Mouse (Mus musculus): Measurements from ENCODE around the gene Setd3. TPM values are rescaled to one million over a fixed set of nuclear protein-coding genes. Genes with fewer than 3 reads are reported as not detected.

Gene Setd3
- polyA plus RNA-seq, 1 experiment from 2014 or later = 87.2 TPM

GRCm38 (mm10) chr12:108064396-108064998 is 114.6 kb downstream of the Setd3 start:
- no peak for ATAC-seq (ENCODE audit: insufficient number of reproducible peaks, low FRiP score, low TSS enrichment, low read depth)
- H3K36me3 ChIP-seq = no peaks in the 10 kb centered on the region
- no peaks in the 10 kb centered on the region for H3K9me3 ChIP-seq
- H3K4me2 ChIP-seq = no peak overlapping the region
- no peaks in the 10 kb centered on the region for H3K27me3 ChIP-seq
- H3K4me3 ChIP-seq = no peak overlapping the region
- no peak overlapping the region for H3K9ac ChIP-seq
- H3K27ac ChIP-seq = no peak overlapping the region
- peaks cover 7% of the 10 kb centered on the region for H3K4me1 ChIP-seq
- 37% methylated on average over 9 of the region's 9 CpGs for WGBS

GRCm38 (mm10) chr12:108063986-108064385 is 115.1 kb downstream of the Setd3 start:
- WGBS = 43% methylated on average over 6 of the region's 6 CpGs
- H3K4me1 ChIP-seq = peaks cover 5% of the 10 kb centered on the region
- H3K9ac ChIP-seq = no peak overlapping the region
- no peaks in the 10 kb centered on the region for H3K27me3 ChIP-seq
- H3K4me2 ChIP-seq = no peak overlapping the region
- no peaks in the 10 kb centered on the region for H3K9me3 ChIP-seq
- no peaks in the 10 kb centered on the region for H3K36me3 ChIP-seq
- H3K27ac ChIP-seq = no peak overlapping the region
- no peak overlapping the region for H3K4me3 ChIP-seq
- no peak for ATAC-seq (ENCODE audit: insufficient number of reproducible peaks, low FRiP score, low TSS enrichment, low read depth)

GRCm38 (mm10) chr12:108062137-108062536 is 117.0 kb downstream of the Setd3 start:
- Histone ChIP-seq H3K4me3 (no peak overlapping the region), H3K4me2 (no peak overlapping the region), H3K27ac (no peak overlapping the region), H3K36me3 (no peaks in the 10 kb centered on the region), H3K4me1 (peaks cover 5% of the 10 kb centered on the region), H3K9me3 (no peaks in the 10 kb centered on the region), H3K9ac (no peak overlapping the region), H3K27me3 (no peaks in the 10 kb centered on the region)
- WGBS = 64% methylated on average over 5 of the region's 5 CpGs
- ATAC-seq (ENCODE audit: insufficient number of reproducible peaks, low FRiP score, low TSS enrichment, low read depth) = no peak

- 81% methylated on average over 7 of the region's 7 CpGs for WGBS
- ATAC-seq (ENCODE audit: insufficient number of reproducible peaks, low FRiP score, low TSS enrichment, low read depth) = no peak
These were observed 117.5 kb downstream of the Setd3 start for GRCm38 (mm10) chr12:108061661-108062060.

More at GRCm38 (mm10) chr12:108061661-108062060, 117.5 kb downstream of the Setd3 start:
- no peaks in the 10 kb centered on the region for H3K9me3 ChIP-seq
- no peak overlapping the region for H3K9ac ChIP-seq
- peaks cover 5% of the 10 kb centered on the region for H3K4me1 ChIP-seq
- no peak overlapping the region for H3K4me2 ChIP-seq
- no peaks in the 10 kb centered on the region for H3K27me3 ChIP-seq
- no peak overlapping the region for H3K27ac ChIP-seq
- no peak overlapping the region for H3K4me3 ChIP-seq
- no peaks in the 10 kb centered on the region for H3K36me3 ChIP-seq

Other genes with a start within 250 kb of the Setd3 start
- gene Bcl11b, start 175.7 kb downstream of the Setd3 start, polyA plus RNA-seq (2015; fragmentation: Nextera tagmentation; extraction: Ambion mirVana) = 14.3 and 19.9 TPM in 2 replicates
- 2.4 and 3.4 TPM in 2 replicates for gene Ccnk, start 265 bp upstream of the Setd3 start, polyA plus RNA-seq (2015; fragmentation: Nextera tagmentation; extraction: Ambion mirVana)
- 4.2 and 4.7 TPM in 2 replicates for gene Ccdc85c, start 96.1 kb upstream of the Setd3 start, polyA plus RNA-seq (2015; fragmentation: Nextera tagmentation; extraction: Ambion mirVana)
- gene Hhipl1, start 127.0 kb upstream of the Setd3 start, polyA plus RNA-seq (2015; fragmentation: Nextera tagmentation; extraction: Ambion mirVana) = 0.97 and 1.4 TPM in 2 replicates
- gene Cyp46a1, start 155.1 kb upstream of the Setd3 start, polyA plus RNA-seq (2015; fragmentation: Nextera tagmentation; extraction: Ambion mirVana) = 6.3 and 7.6 TPM in 2 replicates
- gene Eml1, start 191.6 kb upstream of the Setd3 start, polyA plus RNA-seq (2015; fragmentation: Nextera tagmentation; extraction: Ambion mirVana) = 46.0 and 60.3 TPM in 2 replicates

Measured in limb, embryonic 15.5 days (tissue).